Mouse (Mus musculus) kidney, adult 2 months (tissue): ENCODE data around the gene Mex3a. TPM values are rescaled to one million over a fixed set of nuclear protein-coding genes. Genes with fewer than 3 reads are reported as not detected.

Source experiments
- DNase-seq: peaks from one replicate; pipeline ENCODE4 v3.0.0; 2021
- H3K27ac ChIP-seq: fragments of 200-500 bp; 2 replicates; pipeline ENCODE4 v1.5.1; 2012; ENCODE audit warnings: low read depth, low read length, control low read depth, inconsistent platforms; ENCODE audit not compliant: insufficient read depth
- H3K27me3 ChIP-seq: fragments of 200-500 bp; replicated peaks from 2 replicates; pipeline ENCODE4 v1.6.1; 2012; ENCODE audit warnings: mild to moderate bottlenecking, moderate library complexity, low read length, inconsistent platforms; ENCODE audit not compliant: control insufficient read depth, insufficient read depth
- H3K36me3 ChIP-seq: fragments of 200-500 bp; 2 replicates; pipeline ENCODE4 v1.6.1; 2012; ENCODE audit warnings: mild to moderate bottlenecking, moderate library complexity, low read length, inconsistent platforms; ENCODE audit not compliant: control insufficient read depth, insufficient read depth
- H3K4me1 ChIP-seq: fragments of 200-500 bp; 2 replicates; pipeline ENCODE4 v1.6.1; 2011; ENCODE audit warnings: low read length; ENCODE audit not compliant: control insufficient read depth, insufficient read depth
- H3K4me3 ChIP-seq: fragments of 200-500 bp; 2 replicates; pipeline ENCODE4 v1.5.1; 2011; ENCODE audit warnings: mild to moderate bottlenecking, low read depth, low read length, control low read depth; ENCODE audit not compliant: insufficient read depth
- CTCF ChIP-seq: fragments of 200-500 bp; conservative IDR thresholded peaks from 2 replicates; pipeline ENCODE4 v1.5.1; 2011; ENCODE audit warnings: low read depth, mild to moderate bottlenecking, control low read depth, low read length, moderate library complexity, mixed read lengths; ENCODE audit not compliant: insufficient read depth, insufficient read length
- POLR2A ChIP-seq: fragments of 200-500 bp; IDR thresholded peaks from one replicate; pipeline ENCODE4 v1.6.1; 2011; ENCODE audit warnings: low read depth, low read length, control low read depth
- WGBS: fragments of 180-500 bp; shearing (Covaris S2); methylation state at CpG from one replicate; pipeline ENCODE4 v1.1.7; 2018; 5-methylcytosine and 5-hydroxymethylcytosine counted together
- polyA plus RNA-seq: library from polyadenylated mRNA; depleted of rRNA; stranded (reverse); fragments of >200 nt; gene quantifications from 2 replicates; pipeline ENCODE4 v1.2.3, GENCODE M21; 2012

Mex3a gene
- polyA plus RNA-seq, 1 experiment = 0.63 TPM

- H3K36me3 ChIP-seq = no peaks in the 10 kb centered on the region
- DNase-seq = peak; percentile 78
- peaks cover 13% of the 10 kb centered on the region; the same call in 1 of the 2 replicates for H3K4me1 ChIP-seq
- TF ChIP-seq CTCF (no peak), POLR2A (peak; percentile 33)
- WGBS = 62% methylated on average over 18 of the region's 18 CpGs
- H3K4me3 ChIP-seq = peak within 1 kb of the TSS; percentile 35
- H3K27ac ChIP-seq = peak within 1 kb of the TSS; percentile 46
- H3K27me3 ChIP-seq = no peaks in the 10 kb centered on the region
Measured at GRCm38 (mm10) chr3:88548180-88548917, 16.2 kb downstream of the Mex3a start, which contains the start of gene Rab25. Rab25 (minus strand) TSS chr3:88548300.

- TF ChIP-seq CTCF (no peak), POLR2A (no peak)
- Histone ChIP-seq H3K4me1 (peaks cover 13% of the 10 kb centered on the region; the same call in 1 of the 2 replicates), H3K27me3 (no peaks in the 10 kb centered on the region), H3K36me3 (peaks cover 2% of the 10 kb centered on the region), H3K4me3 (no peak overlapping the region), H3K27ac (peak overlapping the region; percentile 17; the same call in 1 of the 2 replicates)
- 54% methylated on average over 4 of the region's 4 CpGs for WGBS
- DNase-seq = peak; percentile 51
Measured at GRCm38 (mm10) chr3:88551586-88551985, 19.4 kb downstream of the Mex3a start.

- Histone ChIP-seq H3K27me3 (no peaks in the 10 kb centered on the region), H3K4me1 (peaks cover 13% of the 10 kb centered on the region; the same call in 1 of the 2 replicates), H3K4me3 (peak overlapping the region; percentile 84), H3K36me3 (peaks cover 3% of the 10 kb centered on the region), H3K27ac (peak overlapping the region; percentile 70)
- TF ChIP-seq POLR2A = no peak
- no peak for TF ChIP-seq CTCF
- WGBS = 9% methylated on average over 16 of the region's 16 CpGs
- no peak for DNase-seq
Measured at GRCm38 (mm10) chr3:88552082-88552645, 20.0 kb downstream of the Mex3a start.

DNA sequence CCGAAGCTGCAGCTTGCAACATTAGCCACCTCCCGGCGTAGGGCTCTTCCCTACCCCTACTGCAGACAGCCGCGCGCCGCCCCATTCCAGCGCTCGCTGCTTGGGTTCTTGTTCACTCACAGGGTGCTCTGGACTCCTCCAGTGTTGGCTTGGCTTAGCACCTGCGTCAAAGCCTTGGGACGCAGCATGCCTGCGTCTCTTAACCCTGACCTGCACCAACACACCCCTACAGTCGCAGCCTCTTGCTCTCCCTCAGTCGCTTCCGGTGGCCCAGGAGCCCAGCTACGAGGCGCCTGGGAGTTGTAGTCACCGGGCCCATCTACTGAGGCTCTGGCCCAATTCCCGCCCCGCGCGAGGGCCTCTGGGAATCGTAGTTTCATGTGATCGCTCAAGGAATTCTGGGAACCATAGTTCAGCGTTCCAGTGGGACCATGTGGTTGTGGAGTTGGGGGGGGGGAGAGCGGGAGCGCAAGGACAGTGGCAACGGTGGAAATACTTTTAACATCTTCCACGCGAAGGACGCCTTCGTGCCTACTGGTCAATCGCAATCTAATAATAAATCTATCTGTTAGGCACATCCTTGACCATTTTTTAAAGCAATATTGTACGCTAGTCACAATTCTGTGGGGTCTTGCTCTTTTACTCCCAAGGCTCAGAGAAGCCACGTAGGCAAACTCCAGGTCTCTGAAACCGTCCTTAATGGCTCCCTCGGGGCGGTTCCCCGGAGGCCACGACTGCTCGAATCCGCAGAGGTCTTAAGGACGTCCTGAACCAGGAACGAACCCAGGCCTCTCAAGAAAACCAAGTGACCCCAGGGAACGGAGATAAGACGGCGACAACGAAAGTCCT, 20.7 kb downstream of the Mex3a start, which contains the start of gene Lamtor2:
Gene Lamtor2 (minus strand): TSS at position 399 of the 849 bp plus-strand sequence.
- no peak for TF ChIP-seq CTCF
- TF ChIP-seq POLR2A = peak; percentile 81
- under 1% methylated on average over 48 of the region's 48 CpGs for WGBS
- DNase-seq = peak; percentile 99

DNA sequence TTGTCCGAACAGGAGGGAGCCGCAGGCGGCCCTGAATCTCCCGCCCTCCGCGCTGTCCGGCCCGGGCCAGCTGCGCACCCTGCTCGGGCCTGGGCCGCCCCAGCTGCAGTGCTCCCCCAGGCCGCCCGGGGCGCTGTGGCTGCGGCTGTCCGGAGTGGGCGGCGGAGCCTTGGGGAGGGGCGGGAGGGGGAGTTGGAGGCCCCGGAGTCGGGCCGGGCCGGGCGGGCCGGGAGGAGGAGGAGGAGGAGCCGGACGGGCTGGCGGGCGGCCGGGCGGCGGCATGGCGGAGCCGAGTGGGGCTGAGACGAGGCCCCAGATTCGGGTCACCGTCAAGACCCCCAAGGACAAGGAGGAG, 21.3 kb downstream of the Mex3a start, which contains the start of gene Ubqln4:
Gene Ubqln4 (plus strand): TSS at position 234 of the 355 bp plus-strand sequence.
- peak within 1 kb of the TSS; percentile 98 for H3K4me3 ChIP-seq
- peak; percentile 95 for DNase-seq
- peaks cover 13% of the 10 kb centered on the region; the same call in 1 of the 2 replicates for H3K4me1 ChIP-seq
- H3K27ac ChIP-seq = peak within 1 kb of the TSS; percentile 98
- under 1% methylated on average over 36 of the region's 37 CpGs for WGBS
- peaks cover 3% of the 10 kb centered on the region for H3K36me3 ChIP-seq
- no peaks in the 10 kb centered on the region for H3K27me3 ChIP-seq
- peak; percentile 15 for TF ChIP-seq POLR2A
- peak; percentile 60 for TF ChIP-seq CTCF

More for the DNA sequence above, 20.7 kb downstream of the Mex3a start, which contains the start of gene Lamtor2:
- peaks cover 13% of the 10 kb centered on the region; the same call in 1 of the 2 replicates for H3K4me1 ChIP-seq
- H3K36me3 ChIP-seq = peaks cover 3% of the 10 kb centered on the region
- peak within 1 kb of the TSS; percentile 98 for H3K27ac ChIP-seq
- H3K4me3 ChIP-seq = peak within 1 kb of the TSS; percentile 98
- H3K27me3 ChIP-seq = no peaks in the 10 kb centered on the region

DNA sequence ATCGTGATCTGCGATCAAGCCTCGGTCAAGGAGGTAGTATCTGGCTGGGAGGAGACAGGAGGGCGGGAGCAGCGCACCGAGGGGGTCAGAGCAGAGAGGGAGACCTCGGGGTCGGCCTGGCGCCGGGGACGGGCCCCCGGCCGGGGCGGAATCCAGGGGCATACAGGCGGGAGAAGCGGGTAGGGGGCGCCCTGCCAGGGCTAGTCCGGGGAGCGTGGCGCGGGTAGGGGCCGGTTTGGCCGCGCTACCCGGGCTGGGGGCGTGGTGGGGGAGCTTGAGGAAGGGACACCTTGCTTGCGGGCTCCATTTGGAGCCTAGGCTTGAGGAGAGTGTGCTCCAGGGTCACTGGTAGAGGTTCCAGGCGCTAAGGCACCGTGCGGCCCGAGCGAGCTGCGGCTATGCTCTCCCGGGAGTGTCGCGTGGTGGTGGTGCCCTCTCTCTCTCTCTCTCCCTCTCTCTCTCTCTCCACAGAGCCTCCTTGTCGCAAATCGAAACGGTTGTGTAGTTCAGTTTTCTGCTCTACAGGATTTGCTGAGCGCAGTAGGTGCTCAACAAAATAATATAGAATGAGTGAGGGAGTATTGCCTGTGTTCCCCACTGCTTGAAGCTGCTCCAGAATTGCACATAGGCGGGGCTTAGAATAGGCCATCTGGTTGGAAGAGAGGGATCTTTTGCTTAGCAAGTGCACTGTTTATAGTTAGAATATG, 21.8 kb downstream of the Mex3a start:
- H3K27me3 ChIP-seq = no peaks in the 10 kb centered on the region
- peaks cover 13% of the 10 kb centered on the region; the same call in 1 of the 2 replicates for H3K4me1 ChIP-seq
- WGBS = under 1% methylated on average over 41 of the region's 41 CpGs
- peak; percentile 49 for DNase-seq
- TF ChIP-seq CTCF = no peak
- TF ChIP-seq POLR2A = no peak
- H3K36me3 ChIP-seq = peaks cover 3% of the 10 kb centered on the region
- H3K27ac ChIP-seq = peak overlapping the region; percentile 83
- peak overlapping the region; percentile 98 for H3K4me3 ChIP-seq
